Mouse (Mus musculus): Measurements from ENCODE around the gene E2f8. TPM values are rescaled to one million over a fixed set of nuclear protein-coding genes. Genes with fewer than 3 reads are reported as not detected.

The E2f8 gene
- total and polyA plus RNA-seq, 2 experiments from 2014 or later: 1.1 to 2.0 TPM

GRCm38 (mm10) chr7:48858257-48858656 is 23.1 kb downstream of the E2f8 start:
- H3K4me1 ChIP-seq (ENCODE audit: insufficient read depth): no peaks in the 10 kb centered on the region
- H3K9me3 ChIP-seq (ENCODE audit: low read length): no peaks in the 10 kb centered on the region
- no peak for TF ChIP-seq CTCF (IDR thresholded peaks at IDR 0.05; ENCODE audit: low read depth)
- ATAC-seq (no peak), DNase-seq (no peak)
- no peak overlapping the region for H3K9ac ChIP-seq
- H3K4me2 ChIP-seq (ENCODE audit: low read depth): no peak overlapping the region
- 70% methylated on average over 1 of the region's 1 CpGs for WGBS
- H3K27me3 ChIP-seq (ENCODE audit: insufficient read depth, low read length): no peaks in the 10 kb centered on the region
- no peak overlapping the region for H3K4me3 ChIP-seq (ENCODE audit: low read depth, low read length)
- no peak overlapping the region for H3K27ac ChIP-seq (ENCODE audit: low read depth, low read length)
- H3K36me3 ChIP-seq (ENCODE audit: insufficient read depth): no peaks in the 10 kb centered on the region

DNA sequence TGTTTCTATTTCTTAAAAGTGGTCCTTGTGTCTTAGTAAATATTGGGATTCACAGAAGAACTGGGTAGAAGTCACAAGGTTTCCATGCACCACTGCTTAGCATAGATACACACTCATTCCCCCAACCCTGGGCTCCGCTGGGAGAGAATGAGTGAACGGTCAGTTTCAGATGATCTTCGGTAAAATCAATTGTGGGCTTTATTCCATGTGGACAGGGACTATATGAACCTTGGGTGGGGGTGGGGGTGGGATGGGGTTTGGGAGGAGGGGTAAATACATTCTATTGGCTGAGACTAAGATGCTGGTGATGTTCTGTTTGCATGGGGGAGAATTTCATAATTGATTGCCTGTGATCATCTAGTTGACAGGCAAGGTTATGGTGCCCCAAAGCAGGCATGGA is 25.9 kb downstream of the E2f8 start:
- no peaks in the 10 kb centered on the region for H3K9me3 ChIP-seq (ENCODE audit: low read length)
- H3K4me2 ChIP-seq (ENCODE audit: low read depth): no peak overlapping the region
- ATAC-seq: no peak
- H3K27ac ChIP-seq (ENCODE audit: low read depth, low read length): no peak overlapping the region
- WGBS: 97% methylated on average over 3 of the region's 3 CpGs
- H3K9ac ChIP-seq: no peak overlapping the region
- no peak overlapping the region for H3K4me3 ChIP-seq (ENCODE audit: low read depth, low read length)
- DNase-seq: no peak
- no peaks in the 10 kb centered on the region for H3K4me1 ChIP-seq (ENCODE audit: insufficient read depth)
- H3K27me3 ChIP-seq (ENCODE audit: insufficient read depth, low read length): no peaks in the 10 kb centered on the region
- H3K36me3 ChIP-seq (ENCODE audit: insufficient read depth): no peaks in the 10 kb centered on the region
- no peak for TF ChIP-seq CTCF (IDR thresholded peaks at IDR 0.05; ENCODE audit: low read depth)

DNA sequence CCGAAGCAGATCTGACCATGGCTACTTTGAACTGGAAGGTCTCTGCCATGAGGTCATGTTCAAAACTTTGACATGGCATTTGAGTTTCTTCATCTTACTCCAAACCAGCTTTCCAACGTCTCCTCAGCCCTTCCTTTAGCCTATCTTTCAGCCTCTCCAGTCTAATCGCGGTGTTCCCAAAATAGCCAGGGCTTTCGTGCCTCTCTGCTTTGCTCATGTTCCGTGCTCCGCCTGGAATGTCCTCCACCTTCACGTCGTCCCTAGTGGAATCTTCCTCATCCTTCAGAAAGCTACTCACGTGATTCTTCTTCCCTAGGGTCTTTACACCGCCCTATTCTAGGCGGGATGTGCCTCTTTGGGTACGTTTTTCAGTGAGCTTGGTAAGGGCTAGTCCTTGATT is 27.9 kb downstream of the E2f8 start:
- no peak for DNase-seq
- no peak overlapping the region for H3K4me3 ChIP-seq (ENCODE audit: low read depth, low read length)
- 86% methylated on average over 13 of the region's 13 CpGs for WGBS
- H3K36me3 ChIP-seq (ENCODE audit: insufficient read depth): no peaks in the 10 kb centered on the region
- no peak overlapping the region for H3K27ac ChIP-seq (ENCODE audit: low read depth, low read length)
- no peaks in the 10 kb centered on the region for H3K27me3 ChIP-seq (ENCODE audit: insufficient read depth, low read length)
- no peak overlapping the region for H3K9ac ChIP-seq
- no peak for ATAC-seq
- H3K9me3 ChIP-seq (ENCODE audit: low read length): no peaks in the 10 kb centered on the region
- no peak for TF ChIP-seq CTCF (IDR thresholded peaks at IDR 0.05; ENCODE audit: low read depth)
- no peak overlapping the region for H3K4me2 ChIP-seq (ENCODE audit: low read depth)
- H3K4me1 ChIP-seq (ENCODE audit: insufficient read depth): no peaks in the 10 kb centered on the region

DNA sequence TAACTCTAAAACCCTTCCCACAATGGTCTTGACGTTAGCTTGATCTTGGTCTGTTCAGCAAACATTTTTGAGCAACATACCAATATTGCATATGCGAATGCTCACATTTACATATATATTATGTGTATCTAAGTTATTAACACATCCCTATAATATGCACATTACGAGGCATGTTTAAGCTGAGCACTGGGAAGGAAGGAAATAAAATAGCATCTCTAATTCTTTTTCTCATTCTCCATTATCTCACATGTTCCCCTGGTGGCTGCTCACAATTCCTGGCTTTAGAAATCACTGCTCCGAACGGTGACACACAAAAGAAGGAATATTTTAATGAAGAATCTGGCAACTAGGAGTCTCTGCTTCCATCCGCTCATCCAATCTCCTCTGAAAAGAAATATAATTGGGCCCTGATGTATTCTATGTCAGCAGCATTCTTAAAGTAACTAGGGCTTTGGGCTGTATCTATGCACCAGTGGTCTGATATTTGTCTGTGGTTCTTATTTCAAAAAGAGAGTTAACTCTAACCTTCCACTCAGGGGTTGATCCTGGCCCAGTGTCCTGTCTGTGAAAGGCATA is 29.8 kb downstream of the E2f8 start:
- no peak for DNase-seq
- Histone ChIP-seq H3K4me1 (ENCODE audit: insufficient read depth) (no peaks in the 10 kb centered on the region), H3K36me3 (ENCODE audit: insufficient read depth) (no peaks in the 10 kb centered on the region), H3K4me2 (ENCODE audit: low read depth) (no peak overlapping the region), H3K9me3 (ENCODE audit: low read length) (no peaks in the 10 kb centered on the region), H3K4me3 (ENCODE audit: low read depth, low read length) (no peak overlapping the region), H3K27ac (ENCODE audit: low read depth, low read length) (no peak overlapping the region), H3K27me3 (ENCODE audit: insufficient read depth, low read length) (no peaks in the 10 kb centered on the region), H3K9ac (no peak overlapping the region)
- 32% methylated on average over 6 of the region's 6 CpGs for WGBS
- peak; percentile 11; the same call in 1 of the 2 replicates for TF ChIP-seq CTCF (IDR thresholded peaks at IDR 0.05; ENCODE audit: low read depth)
- ATAC-seq: peak; percentile 55

DNA sequence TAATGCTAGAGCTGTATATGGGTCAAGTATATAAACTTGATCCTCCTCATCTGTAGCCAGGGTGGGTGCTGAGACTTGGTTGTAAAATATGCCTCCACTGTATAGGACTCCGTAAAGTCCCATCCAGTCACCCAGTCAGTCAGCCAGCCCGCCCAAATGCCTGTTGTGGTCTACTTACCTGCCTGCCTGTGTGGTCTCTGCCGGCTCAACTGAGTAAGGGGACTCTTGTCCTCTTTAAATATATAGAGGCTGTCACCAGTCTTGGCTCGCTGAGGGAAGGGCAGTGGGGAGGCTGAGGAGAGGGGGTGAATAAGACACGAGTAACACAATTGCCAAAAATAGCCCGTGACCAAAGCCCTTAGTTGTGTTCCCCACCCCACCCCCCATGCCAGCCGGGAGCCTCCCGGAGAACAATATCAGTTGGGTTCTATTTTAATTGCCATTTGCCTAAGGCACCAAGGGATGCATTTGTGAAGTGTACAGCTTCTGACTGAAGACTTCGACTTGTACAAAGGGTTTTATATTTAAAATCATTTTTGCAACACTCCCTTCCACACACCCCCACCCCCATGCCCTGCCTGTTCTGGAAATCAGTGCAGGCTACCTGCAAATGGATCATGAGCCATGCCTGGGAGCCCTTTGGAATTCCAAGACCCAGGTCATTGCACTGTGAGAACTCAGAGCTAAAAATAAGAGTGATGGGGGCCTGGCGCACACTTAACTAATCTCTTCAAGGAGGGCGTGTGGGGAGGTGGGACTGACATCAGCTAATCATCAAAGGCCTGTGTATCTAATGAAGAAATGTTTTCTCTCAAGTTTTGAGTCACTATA is 33.4 kb downstream of the E2f8 start, which contains the start of gene Csrp3:
Gene Csrp3 (minus strand): TSS at position 214 of the 831 bp plus-strand sequence.
- DNase-seq (no peak), ATAC-seq (no peak)
- 41% methylated on average over 11 of the region's 11 CpGs for WGBS
- H3K9ac ChIP-seq: no peak within 1 kb of the TSS
- H3K9me3 ChIP-seq (ENCODE audit: low read length): no peaks in the 10 kb centered on the region
- H3K27me3 ChIP-seq (ENCODE audit: insufficient read depth, low read length): no peaks in the 10 kb centered on the region
- no peak within 1 kb of the TSS for H3K27ac ChIP-seq (ENCODE audit: low read depth, low read length)
- H3K4me3 ChIP-seq (ENCODE audit: low read depth, low read length): no peak within 1 kb of the TSS
- H3K4me2 ChIP-seq (ENCODE audit: low read depth): no peak within 1 kb of the TSS
- TF ChIP-seq CTCF (IDR thresholded peaks at IDR 0.05; ENCODE audit: low read depth): no peak
- no peaks in the 10 kb centered on the region for H3K4me1 ChIP-seq (ENCODE audit: insufficient read depth)
- H3K36me3 ChIP-seq (ENCODE audit: insufficient read depth): no peaks in the 10 kb centered on the region

DNA sequence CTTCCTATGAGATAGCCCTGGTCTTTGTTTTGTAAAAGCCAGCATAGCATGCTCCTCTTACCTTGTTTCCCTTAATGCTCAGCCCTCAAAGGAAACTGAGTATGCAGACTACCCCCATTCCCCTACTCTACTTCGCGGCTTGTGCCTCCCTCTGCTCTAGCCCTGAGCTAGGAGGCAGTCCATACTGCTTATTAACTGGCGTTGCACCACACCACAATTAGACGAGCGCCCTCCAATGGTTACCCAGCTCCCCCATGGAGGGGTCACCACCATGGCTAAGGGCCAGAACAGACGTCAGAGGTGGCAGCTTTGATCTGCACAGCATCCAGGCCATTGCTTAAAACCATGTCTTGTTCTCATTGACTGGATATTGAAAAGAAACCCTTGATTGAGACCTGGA is 34.6 kb downstream of the E2f8 start:
- Histone ChIP-seq H3K4me1 (ENCODE audit: insufficient read depth) (no peaks in the 10 kb centered on the region), H3K9ac (no peak overlapping the region), H3K27me3 (ENCODE audit: insufficient read depth, low read length) (no peaks in the 10 kb centered on the region), H3K4me3 (ENCODE audit: low read depth, low read length) (no peak overlapping the region), H3K4me2 (ENCODE audit: low read depth) (no peak overlapping the region), H3K9me3 (ENCODE audit: low read length) (no peaks in the 10 kb centered on the region), H3K36me3 (ENCODE audit: insufficient read depth) (no peaks in the 10 kb centered on the region), H3K27ac (ENCODE audit: low read depth, low read length) (no peak overlapping the region)
- TF ChIP-seq CTCF (IDR thresholded peaks at IDR 0.05; ENCODE audit: low read depth): no peak
- DNase-seq (no peak), ATAC-seq (no peak)
- WGBS: 51% methylated on average over 6 of the region's 6 CpGs

GRCm38 (mm10) chr7:48845213-48845973 is 36.0 kb downstream of the E2f8 start:
- ATAC-seq (no peak), DNase-seq (no peak)
- Histone ChIP-seq H3K9ac (no peak overlapping the region), H3K36me3 (ENCODE audit: insufficient read depth) (no peaks in the 10 kb centered on the region), H3K27ac (ENCODE audit: low read depth, low read length) (no peak overlapping the region), H3K4me3 (ENCODE audit: low read depth, low read length) (no peak overlapping the region), H3K4me2 (ENCODE audit: low read depth) (no peak overlapping the region), H3K4me1 (ENCODE audit: insufficient read depth) (no peaks in the 10 kb centered on the region), H3K9me3 (ENCODE audit: low read length) (no peaks in the 10 kb centered on the region), H3K27me3 (ENCODE audit: insufficient read depth, low read length) (no peaks in the 10 kb centered on the region)
- TF ChIP-seq CTCF (IDR thresholded peaks at IDR 0.05; ENCODE audit: low read depth): no peak
- 93% methylated on average over 12 of the region's 12 CpGs for WGBS
